Mouse (Mus musculus) cerebellum, adult 11 months (tissue): ENCODE measurements at regions not wholly inside any gene's neighbourhood (a gene's known extent, or its start where the extent isn't known, plus 50 kb on each side); places are given as distances from the start of the nearest gene placed in this dataset.

Experiments
- DNase-seq: peaks from one replicate; pipeline ENCODE4 v3.0.0; 2022

- no peak for DNase-seq
Observed at GRCm38 (mm10) chr15:38351701-38352100, 926.3 kb downstream of the 4930447A16Rik start.

DNA sequence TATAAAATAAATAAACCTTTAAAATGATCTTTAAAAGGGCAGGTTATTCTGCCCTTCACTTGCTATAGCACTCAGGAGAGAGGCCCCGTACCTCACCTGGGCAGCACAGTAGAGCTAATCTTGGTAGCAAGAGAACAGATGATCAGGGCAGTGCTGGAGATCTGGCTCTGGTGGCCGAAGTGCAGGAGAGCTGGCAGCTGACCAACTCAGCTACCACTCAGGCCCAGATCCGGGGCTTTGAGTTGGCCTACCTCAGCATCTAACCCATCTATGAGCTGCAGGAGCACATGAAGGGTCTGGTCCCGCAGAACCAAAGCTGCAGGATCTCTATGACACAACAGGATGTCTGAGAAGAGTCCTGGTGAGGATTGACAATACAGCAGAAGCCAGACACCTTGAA lies 928.0 kb downstream of the 4930447A16Rik start:
- no peak for DNase-seq

DNA sequence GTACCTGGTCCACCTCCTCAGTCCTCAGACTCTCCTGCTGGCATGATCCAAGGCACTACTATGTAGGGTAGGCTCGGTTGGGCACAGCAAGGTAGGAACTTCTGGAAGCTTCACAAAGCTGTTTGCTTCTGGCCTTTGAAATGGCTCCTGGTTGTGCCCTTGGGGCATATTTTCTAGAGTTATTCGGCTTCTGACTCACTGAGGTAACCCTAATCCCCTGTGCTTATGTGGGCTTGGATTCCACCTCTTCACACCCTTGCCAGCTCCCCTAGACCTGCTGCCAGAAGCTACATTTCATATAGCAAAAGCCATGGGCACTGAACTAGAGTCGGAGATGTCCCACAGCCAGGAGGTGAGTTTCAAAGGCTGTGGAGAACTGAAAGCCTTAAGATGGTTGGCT lies 933.7 kb downstream of the 4930447A16Rik start:
- no peak for DNase-seq

DNA sequence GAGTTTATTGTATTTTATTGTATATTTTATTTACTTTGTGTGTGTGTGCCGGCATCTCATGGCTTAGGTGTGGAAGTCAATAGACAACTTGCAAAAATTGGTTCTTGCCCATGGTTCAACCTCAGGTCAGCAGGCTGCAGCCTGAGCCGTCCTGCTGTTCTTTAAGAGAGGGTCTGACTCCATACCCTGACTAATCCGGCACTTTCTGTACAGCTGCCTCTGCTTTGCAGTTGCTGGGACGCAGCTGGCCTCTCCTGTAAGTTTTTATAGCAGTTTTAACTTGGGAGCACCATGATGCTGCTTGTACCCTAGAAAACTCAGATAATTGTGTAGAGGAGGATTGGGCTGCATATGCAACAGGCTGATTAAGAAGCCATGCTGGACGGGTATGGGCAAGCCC lies 938.2 kb downstream of the 4930447A16Rik start:
- no peak for DNase-seq

- DNase-seq: no peak
Observed at GRCm38 (mm10) chr15:38364014-38364413, 938.7 kb downstream of the 4930447A16Rik start.

GRCm38 (mm10) chr15:38367643-38368042 lies 942.3 kb downstream of the 4930447A16Rik start:
- no peak for DNase-seq

DNA sequence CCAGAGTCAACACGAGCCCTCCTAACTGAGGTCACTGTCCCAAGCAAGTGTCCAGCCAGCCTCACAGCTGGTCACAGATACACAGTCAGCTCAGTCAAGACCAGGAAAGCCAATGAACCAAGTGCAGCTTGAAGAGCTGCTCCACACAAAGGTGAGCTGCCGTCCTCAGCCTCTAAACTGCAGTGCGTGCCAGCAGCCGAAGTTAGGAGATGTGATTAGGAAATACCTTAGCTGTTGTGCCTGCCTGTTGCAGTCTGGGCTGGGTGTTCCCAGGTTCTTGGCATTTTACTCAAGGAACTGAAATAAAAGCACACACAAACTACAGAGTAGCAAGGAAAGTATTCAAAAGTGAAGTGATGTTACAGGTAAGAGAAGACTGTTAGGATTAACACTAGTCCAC lies 942.9 kb downstream of the 4930447A16Rik start:
- DNase-seq: no peak

DNA sequence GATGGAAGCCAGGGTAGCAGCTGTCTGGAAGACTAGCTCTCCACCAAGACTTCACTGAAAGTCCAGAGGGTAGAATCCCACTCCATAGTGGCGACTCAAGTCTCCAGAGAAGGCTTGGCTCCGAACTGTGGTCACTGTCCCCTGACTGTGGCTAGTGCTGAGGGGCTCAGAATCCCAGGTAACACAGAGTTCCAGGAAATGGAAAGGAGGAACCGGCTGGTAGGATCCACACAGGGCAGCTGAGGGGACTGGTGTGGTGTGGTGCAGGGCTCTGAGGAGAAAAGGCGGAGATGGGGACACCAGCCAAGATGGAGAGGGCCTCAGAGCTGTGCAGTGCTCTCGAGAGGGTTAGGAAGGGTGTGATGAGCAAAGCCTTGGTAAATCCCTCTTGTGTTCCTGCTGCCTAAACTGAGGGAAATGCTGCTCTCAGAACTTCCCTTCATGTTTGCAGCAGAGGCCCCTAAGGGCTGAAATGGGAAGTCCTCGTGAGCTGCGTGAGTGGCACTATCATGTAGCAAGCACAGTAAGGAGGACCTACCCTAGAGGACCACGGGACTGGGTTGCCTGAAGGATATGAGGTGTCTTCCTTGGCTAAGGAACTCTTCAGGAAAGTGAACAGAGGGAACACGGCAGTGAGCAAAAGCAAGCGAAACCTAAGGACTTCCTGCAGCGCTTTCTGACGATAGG lies 946.2 kb downstream of the 4930447A16Rik start:
- no peak for DNase-seq

GRCm38 (mm10) chr15:38373797-38374196 lies 948.4 kb downstream of the 4930447A16Rik start:
- peak; percentile 29 for DNase-seq

- peak; percentile 24 for DNase-seq
Observed at GRCm38 (mm10) chr15:38374786-38375185, 949.4 kb downstream of the 4930447A16Rik start.

GRCm38 (mm10) chr15:38378106-38378505 lies 952.8 kb downstream of the 4930447A16Rik start:
- DNase-seq: no peak

GRCm38 (mm10) chr15:38387617-38388016 lies 962.3 kb downstream of the 4930447A16Rik start:
- no peak for DNase-seq

- DNase-seq: no peak
Observed at GRCm38 (mm10) chr15:38388436-38388835, 963.1 kb downstream of the 4930447A16Rik start.

DNA sequence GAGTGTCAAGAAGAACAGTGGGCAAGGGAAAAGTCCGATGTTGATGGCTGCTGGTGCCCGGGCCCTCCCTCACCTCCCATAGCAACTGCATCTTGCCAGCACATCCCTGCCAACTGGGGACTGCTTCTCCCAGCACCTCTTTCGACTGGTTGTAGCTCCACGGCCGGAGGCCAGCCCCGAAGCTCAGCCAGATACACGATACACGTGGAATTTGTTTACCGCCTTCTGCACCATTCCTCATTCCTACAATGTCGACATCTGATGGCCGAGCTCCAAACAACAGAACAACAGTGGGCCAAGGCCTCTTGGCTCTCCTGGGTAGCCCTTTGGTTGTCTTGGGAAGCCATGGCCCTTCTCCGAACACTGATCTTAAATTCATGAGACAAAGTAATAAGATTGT lies 965.1 kb downstream of the 4930447A16Rik start:
- no peak for DNase-seq

DNA sequence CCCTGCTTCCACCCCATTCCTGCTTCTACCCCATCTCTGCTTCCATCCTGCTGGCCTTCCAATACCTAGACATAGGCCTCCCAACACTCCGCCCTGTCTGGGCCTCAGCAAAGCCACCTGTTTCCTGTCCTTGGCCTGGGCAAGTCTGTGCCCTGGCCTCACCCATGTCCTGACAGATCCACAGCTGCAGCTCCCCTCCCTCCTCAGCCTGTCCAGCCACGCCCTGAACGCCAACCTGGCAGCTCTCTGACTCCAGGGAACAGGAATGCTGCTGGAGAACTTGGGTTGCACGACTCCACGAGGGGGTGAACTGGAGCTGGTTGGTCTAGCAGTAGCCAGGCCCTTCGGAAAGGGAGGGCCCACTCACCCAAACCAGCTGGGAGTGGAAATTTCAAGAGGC lies 966.1 kb downstream of the 4930447A16Rik start:
- no peak for DNase-seq

GRCm38 (mm10) chr15:38391860-38392259 lies 966.5 kb downstream of the 4930447A16Rik start:
- no peak for DNase-seq

- DNase-seq: no peak
Observed at GRCm38 (mm10) chr15:38392441-38393149, 967.2 kb downstream of the 4930447A16Rik start.

GRCm38 (mm10) chr15:38398852-38399251 lies 973.5 kb downstream of the 4930447A16Rik start:
- DNase-seq: no peak

DNA sequence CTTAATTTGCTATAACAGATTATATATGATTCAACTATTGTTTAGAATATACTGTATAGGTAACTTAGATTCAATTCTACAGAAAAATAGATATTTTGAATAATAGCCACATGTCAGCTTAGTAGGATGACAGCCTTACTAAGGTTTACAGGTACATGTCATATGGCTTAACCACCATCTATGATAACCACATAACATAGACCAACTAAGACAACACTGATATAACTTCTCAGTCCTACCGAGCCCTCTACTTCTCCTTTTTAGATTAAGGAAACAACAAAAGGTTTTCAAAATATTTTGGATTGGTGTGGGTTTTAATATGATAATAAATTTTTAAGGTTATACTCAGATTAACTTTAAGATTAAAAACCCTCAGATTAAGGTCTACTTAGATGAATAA lies 977.4 kb downstream of the 4930447A16Rik start:
- no peak for DNase-seq

- DNase-seq: no peak
Observed at GRCm38 (mm10) chr15:38403760-38404375, 978.5 kb downstream of the 4930447A16Rik start.

GRCm38 (mm10) chr15:38406114-38406960 lies 981.0 kb downstream of the 4930447A16Rik start:
- DNase-seq: no peak

GRCm38 (mm10) chr15:38407476-38407875 lies 982.1 kb downstream of the 4930447A16Rik start:
- DNase-seq: no peak

- DNase-seq: no peak
Observed at GRCm38 (mm10) chr15:38409168-38409567, 983.8 kb downstream of the 4930447A16Rik start.
